Mouse (Mus musculus) embryo, embryonic 10 days (tissue): ENCODE measurements at regions not wholly inside any gene's neighbourhood (a gene's known extent, or its start where the extent isn't known, plus 50 kb on each side); places are given as distances from the start of the nearest gene placed in this dataset.
"Not testable (repeated sequence)": the region's sequence is repeated elsewhere in the genome, so short reads cannot be mapped to it uniquely, and the experiment has no call there.

ENCODE experiments used
- DNase-seq: peaks from one replicate; pipeline ENCODE4 v3.0.0-alpha.2; 2015; ENCODE audit warnings: low spot score

GRCm38 (mm10) chr3:155662280-155662679, 569.0 kb downstream of the Lrriq3 start:
- no peak for DNase-seq

- no peak for DNase-seq
Observed at GRCm38 (mm10) chr3:155672558-155672957, 579.3 kb downstream of the Lrriq3 start.

GRCm38 (mm10) chr3:155680200-155680599, 587.0 kb downstream of the Lrriq3 start:
- DNase-seq = no peak

GRCm38 (mm10) chr3:155682921-155683813, 589.9 kb downstream of the Lrriq3 start:
- peak; percentile 26 for DNase-seq

GRCm38 (mm10) chr3:155688358-155688757, 595.1 kb downstream of the Lrriq3 start:
- no peak for DNase-seq

- no peak for DNase-seq
Observed at GRCm38 (mm10) chr3:155723011-155723510, 629.8 kb downstream of the Lrriq3 start.

- no peak for DNase-seq
Observed at GRCm38 (mm10) chr3:155742421-155742820, 649.2 kb downstream of the Lrriq3 start.

GRCm38 (mm10) chr3:155746601-155747000, 653.4 kb downstream of the Lrriq3 start:
- DNase-seq = not testable (repeated sequence)

- DNase-seq = no peak
Observed at GRCm38 (mm10) chr3:155747511-155747910, 654.3 kb downstream of the Lrriq3 start.

- no peak for DNase-seq
Observed at GRCm38 (mm10) chr3:155757285-155757684, 664.1 kb downstream of the Lrriq3 start.

- DNase-seq = no peak
Observed at GRCm38 (mm10) chr3:155776019-155776418, 682.8 kb downstream of the Lrriq3 start.

- DNase-seq = no peak
Observed at GRCm38 (mm10) chr3:155777025-155777424, 683.8 kb downstream of the Lrriq3 start.

GRCm38 (mm10) chr3:155815693-155816092, 722.5 kb downstream of the Lrriq3 start:
- no peak for DNase-seq

- no peak for DNase-seq
Observed at GRCm38 (mm10) chr3:155824863-155825262, 731.6 kb downstream of the Lrriq3 start.

GRCm38 (mm10) chr3:155866286-155866685, 695.3 kb upstream of the Negr1 start:
- no peak for DNase-seq

- DNase-seq = no peak
Observed at GRCm38 (mm10) chr3:155875696-155876095, 685.9 kb upstream of the Negr1 start.

- DNase-seq = no peak
Observed at GRCm38 (mm10) chr3:155878401-155878800, 683.2 kb upstream of the Negr1 start.

- DNase-seq = no peak
Observed at GRCm38 (mm10) chr3:155880722-155881121, 680.9 kb upstream of the Negr1 start.

GRCm38 (mm10) chr3:155915981-155916380, 645.6 kb upstream of the Negr1 start:
- no peak for DNase-seq

GRCm38 (mm10) chr3:155942896-155943295, 618.7 kb upstream of the Negr1 start:
- no peak for DNase-seq

GRCm38 (mm10) chr3:155944042-155944735, 617.4 kb upstream of the Negr1 start:
- DNase-seq = no peak

- DNase-seq = no peak
Observed at GRCm38 (mm10) chr3:155945188-155945587, 616.4 kb upstream of the Negr1 start.

- DNase-seq = not testable (repeated sequence)
Observed at GRCm38 (mm10) chr3:155962496-155962895, 599.1 kb upstream of the Negr1 start.
